Mouse (Mus musculus): ENCODE data around the gene Rorb. TPM values are rescaled to one million over a fixed set of nuclear protein-coding genes. Genes with fewer than 3 reads are reported as not detected.

The Rorb gene
- polyA plus RNA-seq, 1 experiment from 2014 or later: 20.1 TPM

DNA sequence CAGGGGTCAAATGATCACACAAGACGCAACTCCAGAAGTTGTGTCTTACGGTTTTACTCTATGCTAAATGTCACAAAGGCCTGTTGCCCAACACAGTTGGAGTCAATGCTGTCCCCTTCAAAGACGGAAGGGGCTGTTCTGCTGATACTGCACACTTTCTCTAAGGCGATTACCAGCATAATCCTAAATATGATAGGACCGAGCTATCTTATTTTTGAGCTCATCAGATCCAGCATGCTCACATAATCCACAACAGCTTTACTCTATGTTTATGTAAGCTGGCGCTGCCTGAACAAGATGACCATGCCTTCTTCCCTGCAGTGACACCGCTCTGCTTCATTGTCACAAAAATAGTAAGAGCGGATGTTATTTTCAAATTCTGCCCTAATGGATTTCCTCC is 112.0 kb downstream of the Rorb start:
- 92% methylated on average over 8 of the region's 8 CpGs for WGBS
- Histone ChIP-seq H3K9ac (replicated peaks) (no peak overlapping the region), H3K27me3 (no peaks in the 10 kb centered on the region), H3K36me3 (no peaks in the 10 kb centered on the region), H3K9me3 (no peaks in the 10 kb centered on the region), H3K4me2 (replicated peaks) (no peak overlapping the region), H3K4me1 (peaks cover 7% of the 10 kb centered on the region), H3K4me3 (no peak overlapping the region), H3K27ac (replicated peaks) (no peak overlapping the region)
- ATAC-seq (replicated peaks): no peak

GRCm38 (mm10) chr19:18997711-18998110 is 113.3 kb downstream of the Rorb start:
- Histone ChIP-seq H3K4me1 (peaks cover 7% of the 10 kb centered on the region), H3K36me3 (no peaks in the 10 kb centered on the region), H3K4me3 (no peak overlapping the region), H3K4me2 (replicated peaks) (no peak overlapping the region), H3K9me3 (no peaks in the 10 kb centered on the region), H3K27me3 (no peaks in the 10 kb centered on the region), H3K9ac (replicated peaks) (no peak overlapping the region), H3K27ac (replicated peaks) (no peak overlapping the region)
- WGBS: 73% methylated on average over 1 of the region's 1 CpGs
- no peak for ATAC-seq (replicated peaks)

- ATAC-seq (replicated peaks): no peak
- Histone ChIP-seq H3K4me1 (no peaks in the 10 kb centered on the region), H3K27me3 (no peaks in the 10 kb centered on the region), H3K4me3 (no peak overlapping the region), H3K9ac (replicated peaks) (no peak overlapping the region), H3K27ac (replicated peaks) (no peak overlapping the region), H3K4me2 (replicated peaks) (no peak overlapping the region), H3K9me3 (no peaks in the 10 kb centered on the region), H3K36me3 (no peaks in the 10 kb centered on the region)
- 42% methylated on average over 5 of the region's 5 CpGs for WGBS
Observed at GRCm38 (mm10) chr19:18979996-18980395, 131.0 kb downstream of the Rorb start.

DNA sequence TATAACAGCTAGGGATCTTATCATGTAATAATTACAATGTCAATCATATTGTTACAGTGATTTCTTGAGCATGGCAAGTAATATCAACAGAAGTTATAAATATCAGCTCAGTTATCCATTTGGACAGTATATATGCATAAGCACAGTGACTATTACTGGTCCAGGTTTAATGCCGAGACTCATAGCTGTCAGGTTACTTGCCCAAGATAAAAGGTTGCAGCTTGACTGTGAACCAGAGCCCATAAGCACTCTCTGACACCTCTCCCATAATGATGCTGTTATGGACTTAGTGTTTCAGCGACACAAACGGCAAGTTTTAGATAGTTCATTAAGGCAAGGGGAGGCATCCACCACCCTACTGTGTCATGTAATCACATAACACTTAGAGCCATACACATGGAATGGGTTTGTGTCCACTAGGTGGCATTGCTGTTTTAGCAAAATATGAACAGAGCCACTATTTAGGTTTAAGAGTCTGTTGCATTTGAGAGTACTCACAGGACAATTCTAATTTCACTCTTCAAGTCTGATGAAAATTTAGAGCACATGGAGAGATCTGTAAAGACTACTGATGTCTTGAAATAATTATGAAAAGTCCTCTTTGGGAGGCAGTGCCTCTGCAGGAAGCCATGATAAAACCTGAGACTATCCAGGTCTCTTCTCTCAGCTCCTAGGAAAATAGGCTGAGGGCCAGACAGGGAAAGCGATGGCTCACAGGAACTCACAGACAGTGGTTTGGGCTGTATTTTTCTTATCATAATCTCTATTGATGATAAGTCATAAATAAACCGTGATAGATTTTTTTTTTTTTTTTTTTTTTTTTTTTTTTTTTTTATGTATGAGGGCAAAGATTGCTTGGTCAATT is 136.0 kb downstream of the Rorb start:
- no peaks in the 10 kb centered on the region for H3K36me3 ChIP-seq
- H3K27ac ChIP-seq (replicated peaks): no peak overlapping the region
- H3K9ac ChIP-seq (replicated peaks): no peak overlapping the region
- peak; percentile 88 for ATAC-seq (replicated peaks)
- WGBS: 64% methylated on average over 5 of the region's 5 CpGs
- H3K4me2 ChIP-seq (replicated peaks): no peak overlapping the region
- H3K4me3 ChIP-seq: no peak overlapping the region
- H3K9me3 ChIP-seq: no peaks in the 10 kb centered on the region
- H3K27me3 ChIP-seq: no peaks in the 10 kb centered on the region
- no peaks in the 10 kb centered on the region for H3K4me1 ChIP-seq

- Histone ChIP-seq H3K27me3 (no peaks in the 10 kb centered on the region), H3K4me1 (no peaks in the 10 kb centered on the region), H3K9ac (replicated peaks) (no peak overlapping the region), H3K4me3 (no peak overlapping the region), H3K36me3 (no peaks in the 10 kb centered on the region), H3K4me2 (replicated peaks) (no peak overlapping the region), H3K9me3 (no peaks in the 10 kb centered on the region), H3K27ac (replicated peaks) (no peak overlapping the region)
- 21% methylated on average over 8 of the region's 8 CpGs for WGBS
- no peak for ATAC-seq (replicated peaks)
Observed at GRCm38 (mm10) chr19:18969386-18969785, 141.6 kb downstream of the Rorb start.

DNA sequence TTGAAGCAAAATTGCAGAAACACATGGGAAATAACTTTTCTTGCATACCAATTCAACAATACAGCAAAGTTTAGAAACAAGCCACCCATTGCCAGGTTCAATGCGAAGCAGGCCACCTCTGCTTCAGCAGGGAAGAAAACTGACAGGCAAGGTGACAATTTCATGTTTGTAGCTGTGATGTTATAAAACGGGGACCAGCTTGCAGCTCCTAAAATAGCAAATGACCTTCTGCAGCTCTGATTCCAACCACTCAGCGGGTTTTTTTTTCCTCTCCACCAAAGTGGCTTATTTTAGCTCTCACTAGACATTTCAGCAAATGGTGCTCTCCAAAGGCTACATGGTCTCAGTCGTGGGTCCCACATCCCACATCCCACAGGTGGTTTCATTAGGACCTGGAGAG is 143.7 kb downstream of the Rorb start:
- H3K36me3 ChIP-seq: no peaks in the 10 kb centered on the region
- H3K4me1 ChIP-seq: no peaks in the 10 kb centered on the region
- no peak overlapping the region for H3K4me2 ChIP-seq (replicated peaks)
- H3K9me3 ChIP-seq: no peaks in the 10 kb centered on the region
- WGBS: 83% methylated on average over 4 of the region's 4 CpGs
- H3K27ac ChIP-seq (replicated peaks): no peak overlapping the region
- H3K9ac ChIP-seq (replicated peaks): no peak overlapping the region
- H3K4me3 ChIP-seq: no peak overlapping the region
- no peak for ATAC-seq (replicated peaks)
- no peaks in the 10 kb centered on the region for H3K27me3 ChIP-seq

GRCm38 (mm10) chr19:18959862-18960261 is 151.1 kb downstream of the Rorb start:
- H3K9ac ChIP-seq (replicated peaks): no peak overlapping the region
- no peak overlapping the region for H3K4me3 ChIP-seq
- WGBS: 3% methylated on average over 3 of the region's 3 CpGs
- H3K9me3 ChIP-seq: no peaks in the 10 kb centered on the region
- H3K36me3 ChIP-seq: peaks cover 4% of the 10 kb centered on the region; the same call in 1 of the 2 replicates
- no peaks in the 10 kb centered on the region for H3K27me3 ChIP-seq
- no peak overlapping the region for H3K4me2 ChIP-seq (replicated peaks)
- H3K27ac ChIP-seq (replicated peaks): no peak overlapping the region
- H3K4me1 ChIP-seq: peaks cover 4% of the 10 kb centered on the region; the same call in 1 of the 2 replicates
- ATAC-seq (replicated peaks): 0 out of 2 replicates have a peak, but pooled peaks have one; percentile 26

DNA sequence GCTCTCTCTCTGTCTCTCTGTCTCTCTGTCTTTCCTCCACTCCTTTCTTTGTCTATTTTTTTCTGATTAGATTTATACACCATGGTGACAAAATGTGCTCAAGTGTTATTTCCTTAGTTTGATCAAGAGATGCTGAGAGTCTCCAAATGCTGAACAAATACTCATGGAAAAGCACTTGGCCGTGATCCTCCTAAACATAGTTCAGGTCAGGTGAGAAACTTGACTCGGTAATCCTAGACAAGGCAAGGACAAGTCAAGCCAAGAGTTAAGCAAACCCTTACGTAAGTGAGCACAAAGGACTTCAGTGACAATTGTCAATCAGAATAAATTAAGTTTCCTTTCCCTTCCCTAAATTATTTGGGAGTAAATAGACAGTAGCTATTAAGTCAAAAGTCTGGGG is 158.2 kb downstream of the Rorb start:
- Histone ChIP-seq H3K9ac (replicated peaks) (no peak overlapping the region), H3K4me2 (replicated peaks) (no peak overlapping the region), H3K27ac (replicated peaks) (no peak overlapping the region), H3K4me1 (no peaks in the 10 kb centered on the region), H3K4me3 (no peak overlapping the region), H3K36me3 (peaks cover 6% of the 10 kb centered on the region; the same call in 1 of the 2 replicates), H3K9me3 (no peaks in the 10 kb centered on the region), H3K27me3 (no peaks in the 10 kb centered on the region)
- ATAC-seq (replicated peaks): no peak
- WGBS: 80% methylated on average over 3 of the region's 3 CpGs

- 73% methylated on average over 3 of the region's 3 CpGs for WGBS
- H3K36me3 ChIP-seq: no peaks in the 10 kb centered on the region
- no peak overlapping the region for H3K27ac ChIP-seq (replicated peaks)
- no peaks in the 10 kb centered on the region for H3K9me3 ChIP-seq
- no peaks in the 10 kb centered on the region for H3K27me3 ChIP-seq
- H3K9ac ChIP-seq (replicated peaks): no peak overlapping the region
- ATAC-seq (replicated peaks): no peak
- H3K4me1 ChIP-seq: no peaks in the 10 kb centered on the region
- no peak overlapping the region for H3K4me2 ChIP-seq (replicated peaks)
- no peak overlapping the region for H3K4me3 ChIP-seq
Observed at GRCm38 (mm10) chr19:18947193-18947592, 163.8 kb downstream of the Rorb start.

- H3K27me3 ChIP-seq: no peaks in the 10 kb centered on the region
- no peak overlapping the region for H3K4me2 ChIP-seq (replicated peaks)
- 91% methylated on average over 3 of the region's 3 CpGs for WGBS
- no peak for ATAC-seq (replicated peaks)
- no peak overlapping the region for H3K4me3 ChIP-seq
- H3K9me3 ChIP-seq: no peaks in the 10 kb centered on the region
- no peak overlapping the region for H3K27ac ChIP-seq (replicated peaks)
- no peak overlapping the region for H3K9ac ChIP-seq (replicated peaks)
- H3K36me3 ChIP-seq: no peaks in the 10 kb centered on the region
- no peaks in the 10 kb centered on the region for H3K4me1 ChIP-seq
Observed at GRCm38 (mm10) chr19:18945265-18945664, 165.7 kb downstream of the Rorb start.

GRCm38 (mm10) chr19:18941391-18941790 is 169.6 kb downstream of the Rorb start:
- WGBS: 80% methylated on average over 6 of the region's 6 CpGs
- H3K4me2 ChIP-seq (replicated peaks): no peak overlapping the region
- H3K4me1 ChIP-seq: no peaks in the 10 kb centered on the region
- H3K27ac ChIP-seq (replicated peaks): no peak overlapping the region
- H3K27me3 ChIP-seq: no peaks in the 10 kb centered on the region
- H3K9me3 ChIP-seq: no peaks in the 10 kb centered on the region
- no peak overlapping the region for H3K9ac ChIP-seq (replicated peaks)
- ATAC-seq (replicated peaks): no peak
- no peaks in the 10 kb centered on the region for H3K36me3 ChIP-seq
- H3K4me3 ChIP-seq: no peak overlapping the region

DNA sequence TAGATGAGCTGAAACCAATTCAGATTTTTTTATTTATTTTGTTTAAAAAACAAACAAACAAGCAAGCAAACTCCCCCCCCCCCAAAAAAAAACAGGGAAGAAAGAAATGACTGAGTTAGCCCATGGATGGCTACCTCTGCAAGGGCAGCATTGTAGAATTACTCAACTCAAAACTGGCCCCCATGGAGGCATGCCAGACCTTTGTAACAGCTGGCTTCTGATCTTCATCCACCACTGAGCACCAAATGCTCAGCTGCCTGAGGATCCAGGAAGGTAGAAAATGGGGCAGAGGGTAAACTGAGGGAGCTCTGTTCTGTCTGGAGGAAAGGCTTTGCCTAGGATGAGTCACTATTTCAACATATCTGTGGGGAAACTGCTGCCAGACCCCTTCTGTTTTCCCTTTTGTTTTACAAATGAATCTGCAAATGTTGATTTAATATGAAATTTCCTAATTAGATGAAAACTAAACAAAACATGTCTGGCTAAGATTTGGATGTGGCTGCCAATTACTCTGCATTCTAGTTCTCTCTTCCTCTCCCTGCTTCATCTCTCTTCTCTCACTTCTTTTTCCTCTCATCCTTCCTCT is 199.1 kb downstream of the Rorb start:
- H3K36me3 ChIP-seq: no peaks in the 10 kb centered on the region

More for the DNA sequence above, 199.1 kb downstream of the Rorb start:
- Histone ChIP-seq H3K9ac (replicated peaks) (no peak overlapping the region), H3K4me3 (no peak overlapping the region), H3K27ac (replicated peaks) (no peak overlapping the region), H3K27me3 (no peaks in the 10 kb centered on the region), H3K9me3 (no peaks in the 10 kb centered on the region), H3K4me2 (replicated peaks) (no peak overlapping the region), H3K4me1 (no peaks in the 10 kb centered on the region)
- ATAC-seq (replicated peaks): no peak
